Mouse (Mus musculus): Measurements from ENCODE around the gene Rnft2.
A peak's percentile ranks its signal among the peaks of the same experiment; 100 is the strongest.

The Rnft2 gene

DNA sequence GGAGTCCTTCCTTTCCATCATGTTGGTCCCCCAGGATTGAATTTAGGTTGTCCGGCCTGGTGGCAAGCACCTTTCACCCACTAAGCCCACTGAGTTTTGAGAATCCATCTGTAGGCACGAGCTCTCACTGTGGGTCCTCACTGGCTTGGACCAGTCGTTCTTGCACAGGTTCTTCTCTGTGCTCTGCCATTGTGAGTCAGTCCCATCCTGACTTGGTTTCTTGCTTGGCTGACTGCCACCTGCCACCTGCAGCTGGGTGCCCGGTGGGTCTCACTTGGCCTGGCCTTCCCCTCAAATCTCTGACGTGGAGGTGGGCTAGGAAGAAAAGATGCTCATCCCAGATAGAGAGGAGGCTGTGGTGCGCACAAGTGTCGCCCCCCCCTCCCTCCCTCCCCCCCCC is 6.1 kb upstream of the Rnft2 start:
- DNase-seq (ENCODE audit: low spot score in 2 of 2) = no peak

- no peak for DNase-seq (ENCODE audit: low spot score in 2 of 2)
Measured at GRCm38 (mm10) chr5:118247378-118247777, 2.5 kb upstream of the Rnft2 start.

DNA sequence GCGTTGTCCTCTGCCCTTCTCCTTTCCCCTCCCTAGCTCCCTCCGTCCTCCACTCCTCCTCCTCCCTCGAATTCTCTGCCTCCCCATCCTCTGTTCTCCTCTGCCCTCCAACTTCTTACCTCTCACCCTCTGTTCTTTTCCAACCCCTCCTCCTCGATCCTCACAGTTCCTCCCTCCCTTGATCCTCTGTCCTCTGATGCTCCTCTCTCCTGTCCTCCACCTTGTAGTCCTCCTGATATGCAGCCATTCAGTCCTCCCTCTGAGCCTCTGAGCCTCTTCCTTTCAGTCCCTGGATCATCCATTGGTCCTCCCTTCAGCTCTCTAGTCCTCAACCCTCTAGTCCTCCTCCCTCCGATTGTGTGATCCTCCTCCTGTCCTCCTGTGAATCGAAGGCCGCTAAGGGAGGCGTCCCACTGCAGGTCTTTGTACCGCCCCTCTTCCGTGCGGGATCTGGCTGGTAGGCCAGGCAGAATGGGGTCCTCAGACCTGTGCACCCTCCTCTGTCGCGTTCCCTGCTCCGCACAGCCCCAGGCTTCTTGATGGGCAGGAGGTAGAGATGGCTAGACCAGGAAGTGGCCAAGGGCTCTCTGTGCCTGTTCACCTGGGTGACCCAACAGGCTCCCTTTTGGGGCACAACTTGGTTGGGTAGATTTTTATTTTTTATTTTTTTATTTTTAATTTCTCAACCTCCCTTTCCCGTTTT is 841 bp upstream of the Rnft2 start:
- DNase-seq (ENCODE audit: low spot score in 2 of 2) = no peak

- DNase-seq (ENCODE audit: low spot score in 2 of 2) = no peak
Measured at GRCm38 (mm10) chr5:118239671-118240070, 5.2 kb downstream of the Rnft2 start.

GRCm38 (mm10) chr5:118236891-118237290 is 8.0 kb downstream of the Rnft2 start:
- no peak for DNase-seq (ENCODE audit: low spot score in 2 of 2)

DNA sequence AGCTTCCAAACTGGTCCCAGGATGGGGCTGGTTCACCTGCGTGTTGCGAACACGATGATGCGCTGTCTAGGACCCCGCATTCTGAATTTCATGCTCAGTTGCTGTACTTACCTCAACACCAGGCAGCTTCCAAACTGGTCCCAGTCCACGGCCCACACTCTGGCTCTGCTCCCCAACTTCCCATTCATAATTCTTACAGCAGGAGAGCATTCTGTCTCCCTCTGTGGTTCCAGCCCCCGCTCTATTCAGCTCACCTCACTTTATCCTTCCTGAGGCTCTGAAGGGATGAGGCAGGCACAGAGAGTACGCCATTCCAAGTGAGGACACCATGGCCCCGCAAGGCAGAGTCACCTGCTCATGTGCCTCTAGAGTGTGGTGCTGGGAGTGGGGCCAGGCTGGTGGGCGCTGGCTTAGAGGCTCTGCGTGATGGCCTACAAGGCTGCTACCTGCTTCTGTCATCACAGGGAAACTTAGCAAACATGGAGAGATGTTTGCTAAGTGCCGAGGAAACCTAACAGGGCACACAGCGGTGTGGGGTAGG is 14.8 kb downstream of the Rnft2 start:
- no peak for DNase-seq (ENCODE audit: low spot score in 2 of 2)

GRCm38 (mm10) chr5:118223142-118223757 is 21.7 kb downstream of the Rnft2 start:
- no peak for DNase-seq (ENCODE audit: low spot score in 2 of 2)

GRCm38 (mm10) chr5:118217410-118217809 is 27.5 kb downstream of the Rnft2 start:
- DNase-seq (ENCODE audit: low spot score in 2 of 2) = no peak

- peak; percentile 48 to 76 for DNase-seq (ENCODE audit: low spot score in 2 of 2)
Measured at GRCm38 (mm10) chr5:118214418-118215154, 30.3 kb downstream of the Rnft2 start.

- DNase-seq (ENCODE audit: low spot score in 2 of 2) = no peak
Measured at GRCm38 (mm10) chr5:118214012-118214411, 30.9 kb downstream of the Rnft2 start.

GRCm38 (mm10) chr5:118205852-118206251 is 39.1 kb downstream of the Rnft2 start:
- no peak for DNase-seq (ENCODE audit: low spot score in 2 of 2)

GRCm38 (mm10) chr5:118204675-118205440 is 40.1 kb downstream of the Rnft2 start:
- no peak for DNase-seq (ENCODE audit: low spot score in 2 of 2)

- no peak for DNase-seq (ENCODE audit: low spot score in 2 of 2)
Measured at GRCm38 (mm10) chr5:118199670-118200069, 45.2 kb downstream of the Rnft2 start.

GRCm38 (mm10) chr5:118197421-118197820 is 47.5 kb downstream of the Rnft2 start:
- DNase-seq (ENCODE audit: low spot score in 2 of 2) = no peak

- DNase-seq (ENCODE audit: low spot score in 2 of 2) = no peak
Measured at GRCm38 (mm10) chr5:118192221-118192620, 52.7 kb downstream of the Rnft2 start.

DNA sequence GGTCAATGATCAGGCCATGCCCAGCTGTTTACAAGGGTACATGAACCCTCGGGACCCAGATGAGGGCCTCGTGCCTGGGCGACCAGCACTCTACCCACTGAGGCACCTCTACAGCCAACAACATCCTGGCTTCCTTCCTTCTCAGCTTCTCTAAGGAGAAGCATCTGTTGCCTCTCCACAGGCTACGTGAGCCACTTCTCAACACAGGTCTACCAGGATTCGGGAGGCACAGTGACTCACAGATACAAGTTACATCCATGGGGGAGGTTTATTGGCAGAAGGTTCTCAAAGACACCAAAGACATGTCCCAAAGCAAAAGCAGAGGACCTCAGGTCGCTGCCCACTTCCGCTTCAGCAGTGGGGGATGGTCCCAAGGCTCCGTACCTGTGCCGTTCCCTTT is 54.4 kb downstream of the Rnft2 start:
- DNase-seq (ENCODE audit: low spot score in 2 of 2) = no peak

DNA sequence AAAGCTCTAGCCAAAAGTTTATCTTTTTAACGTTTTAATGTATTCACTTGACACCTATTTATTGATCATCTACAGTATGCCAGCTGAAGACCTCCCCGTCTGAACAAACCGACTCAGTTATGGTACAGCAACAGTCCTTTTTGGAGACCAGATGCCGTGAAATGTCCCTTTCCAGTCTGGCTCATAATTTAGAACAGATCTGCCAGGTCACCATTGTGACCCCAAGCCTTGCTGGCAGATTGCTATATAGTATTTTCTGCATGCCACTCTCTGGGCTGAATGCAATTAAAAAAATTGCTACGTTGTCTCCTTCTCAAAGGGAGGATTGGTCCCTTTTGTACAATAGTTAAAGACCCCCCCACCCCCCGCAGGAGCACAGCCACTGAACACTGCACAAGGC is 56.6 kb downstream of the Rnft2 start:
- no peak for DNase-seq (ENCODE audit: low spot score in 2 of 2)

DNA sequence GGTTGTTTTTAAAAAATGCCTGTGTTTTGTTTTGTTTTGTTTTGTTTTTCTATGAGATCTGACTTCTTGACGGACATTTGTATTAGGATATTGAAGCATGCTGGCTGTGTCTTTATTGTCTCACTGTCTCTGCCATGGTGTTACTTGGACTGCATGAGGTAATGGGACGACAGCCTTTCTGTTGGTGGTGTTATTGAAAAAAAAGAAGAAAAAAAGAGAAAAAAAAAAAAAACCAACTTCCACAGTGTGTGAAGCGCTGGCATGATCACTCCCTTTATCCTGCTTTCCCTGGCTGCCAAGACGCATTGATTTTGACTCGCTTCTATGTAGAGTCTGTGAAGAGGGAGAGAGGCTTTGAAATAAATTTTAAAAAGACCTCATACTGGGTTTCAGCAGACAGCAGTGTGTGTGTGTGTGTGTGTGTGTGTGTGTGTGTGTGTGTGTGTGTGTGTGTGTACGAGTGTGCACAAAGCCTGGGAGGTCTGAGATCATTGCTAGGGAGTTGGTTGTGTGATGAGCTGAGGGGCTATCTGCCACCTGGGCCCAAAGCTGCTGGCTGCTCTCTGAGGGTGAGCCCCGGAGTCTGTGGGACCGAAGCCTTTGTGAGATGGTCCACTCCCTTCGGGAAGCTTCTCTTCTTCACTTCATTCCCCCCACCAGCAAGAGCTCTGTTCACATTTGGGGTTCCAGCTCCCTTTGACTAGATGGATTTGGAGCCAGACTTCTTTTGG is 57.8 kb downstream of the Rnft2 start:
- no peak for DNase-seq (ENCODE audit: low spot score in 2 of 2)

GRCm38 (mm10) chr5:118177640-118178039 is 67.3 kb downstream of the Rnft2 start:
- DNase-seq (ENCODE audit: low spot score in 2 of 2) = no peak

DNA sequence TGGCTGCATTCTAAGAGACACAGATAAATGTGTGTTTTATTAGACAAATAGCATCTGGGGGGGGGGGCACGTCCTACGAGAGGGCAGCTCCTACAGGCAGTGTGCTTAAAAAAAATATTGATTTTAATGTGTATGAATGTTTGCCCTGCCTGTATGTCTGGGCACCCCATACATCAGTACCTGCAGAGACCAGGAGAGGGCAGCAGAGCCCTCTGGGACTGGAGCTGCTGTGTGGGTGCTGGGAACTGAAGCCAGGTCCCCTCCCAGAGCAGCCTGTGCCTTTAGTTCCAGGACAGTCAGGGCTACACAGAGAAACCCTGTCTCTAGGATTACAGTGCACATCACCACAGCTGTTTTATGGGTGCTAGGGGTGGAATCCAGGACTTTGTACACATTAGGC is 69.8 kb downstream of the Rnft2 start:
- no peak for DNase-seq (ENCODE audit: low spot score in 2 of 2)

GRCm38 (mm10) chr5:118174310-118175009 is 70.5 kb downstream of the Rnft2 start:
- no peak for DNase-seq (ENCODE audit: low spot score in 2 of 2)

All from urinary bladder, postnatal 4 days (tissue).